Mouse (Mus musculus) liver, embryonic 11.5 days (tissue): ENCODE data around the gene Kirrel. TPM values are rescaled to one million over a fixed set of nuclear protein-coding genes. Genes with fewer than 3 reads are reported as not detected.
A peak's percentile ranks its signal among the peaks of the same experiment; 100 is the strongest.

Experiments used
- ATAC-seq: fragments of 200-750 bp; cut with Nextera tagmentation; replicated peaks from 2 replicates; pipeline ENCODE4 v1.8.0; 2017; ENCODE audit warnings: moderate number of reproducible peaks, mild to moderate bottlenecking, moderate TSS enrichment, moderate library complexity; ENCODE audit not compliant: low FRiP score
- DNase-seq: peaks from one replicate; pipeline ENCODE4 v3.0.0-alpha.2; 2017; ENCODE audit warnings: low spot score
- H3K27ac ChIP-seq: fragments of 300-500 bp; sonication (generic); 2 replicates; pipeline ENCODE4 v1.5.1; 2014; ENCODE audit warnings: mild to moderate bottlenecking, low read depth, low read length, control low read depth
- H3K27me3 ChIP-seq: fragments of 300-500 bp; sonication (generic); replicated peaks from 2 replicates; pipeline ENCODE4 v1.6.1; 2014; ENCODE audit warnings: low read length, mixed read lengths; ENCODE audit not compliant: control insufficient read depth, insufficient read depth
- H3K36me3 ChIP-seq: fragments of 300-500 bp; sonication (generic); 2 replicates; pipeline ENCODE4 v1.6.1; 2014; ENCODE audit warnings: mild to moderate bottlenecking, low read length, moderate library complexity, mixed read lengths; ENCODE audit not compliant: control insufficient read depth, insufficient read depth
- H3K4me1 ChIP-seq: fragments of 300-500 bp; sonication (generic); replicated peaks from 2 replicates; pipeline ENCODE4 v1.6.1; 2014; ENCODE audit warnings: low read length, mixed read lengths; ENCODE audit not compliant: control insufficient read depth, insufficient read depth
- H3K4me2 ChIP-seq: fragments of 300-500 bp; sonication (generic); 2 replicates; pipeline ENCODE4 v1.6.1; 2014; ENCODE audit warnings: mild to moderate bottlenecking, control low read depth, moderate library complexity
- H3K4me3 ChIP-seq: fragments of 300-500 bp; sonication (generic); 2 replicates; pipeline ENCODE4 v1.5.1; 2014; ENCODE audit warnings: low read depth, low read length, control low read depth
- H3K9ac ChIP-seq: fragments of 300-500 bp; sonication (generic); 2 replicates; pipeline ENCODE4 v1.6.1; 2014; ENCODE audit warnings: low read depth, low read length, control low read depth
- H3K9me3 ChIP-seq: fragments of 300-500 bp; sonication (generic); 2 replicates; pipeline ENCODE4 v1.6.1; 2016; ENCODE audit warnings: low read length, inconsistent platforms, mixed read lengths; ENCODE audit not compliant: control insufficient read depth
- WGBS: fragments of 180-500 bp; shearing (Covaris S2); extraction: QIAGEN DNeasy Blood & Tissue Kit; methylation state at CpG from one replicate; pipeline ENCODE4 v1.1.7; 2014; 5-methylcytosine and 5-hydroxymethylcytosine counted together
- polyA plus RNA-seq: library from polyadenylated mRNA; unstranded; fragments of >200 nt; fragmentation: Nextera tagmentation; extraction: Ambion mirVana; gene quantifications from 2 replicates; pipeline ENCODE4 v1.2.1, GENCODE M21; 2014

Gene Kirrel
- 3.6 and 4.1 TPM in 2 replicates for polyA plus RNA-seq

DNA sequence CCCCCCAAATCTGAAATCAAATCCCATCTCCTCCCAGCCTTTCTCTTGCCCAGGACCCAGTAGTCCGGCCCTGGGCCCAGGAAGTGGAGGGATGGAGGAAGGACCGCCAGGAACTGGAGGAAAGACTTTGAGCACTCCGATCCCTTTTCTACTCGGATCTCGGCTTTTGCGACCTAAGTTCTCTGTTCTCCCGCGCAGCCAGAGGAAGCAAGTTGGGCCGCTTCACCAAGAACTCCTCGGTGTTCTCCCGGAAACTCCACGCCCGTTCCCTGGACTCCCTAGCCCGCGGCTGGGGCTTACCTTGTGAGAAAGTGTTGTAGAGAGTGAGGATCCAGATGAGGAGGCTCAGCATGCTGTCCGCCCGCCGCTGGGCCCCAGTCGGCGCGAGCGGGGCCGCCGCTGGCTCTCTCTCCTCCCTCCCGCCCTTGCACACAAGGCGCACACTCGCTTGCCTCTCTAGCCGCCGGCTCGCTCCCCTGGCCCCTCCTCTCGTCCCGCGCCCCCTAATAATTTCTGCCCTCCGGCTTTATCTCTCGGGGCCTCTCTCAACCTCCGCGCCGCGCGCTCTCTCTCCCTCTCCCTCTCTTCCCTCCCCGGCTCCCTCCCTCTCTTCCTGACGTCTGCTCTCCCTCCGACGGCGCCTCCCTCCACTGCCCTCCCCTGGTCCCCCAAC, at the start of gene Kirrel:
Gene Kirrel (minus strand): TSS at position 652 of the 673 bp plus-strand sequence.
- WGBS: under 1% methylated on average over 45 of the region's 45 CpGs
- H3K4me1 ChIP-seq: peaks cover 20% of the 10 kb centered on the region
- H3K4me2 ChIP-seq: peak within 1 kb of the TSS; percentile 79
- H3K9me3 ChIP-seq: no peaks in the 10 kb centered on the region
- peak within 1 kb of the TSS; percentile 64 for H3K9ac ChIP-seq
- H3K27me3 ChIP-seq: peaks cover 32% of the 10 kb centered on the region
- peak; percentile 69 for ATAC-seq
- DNase-seq: peak; percentile 77
- peak within 1 kb of the TSS; percentile 60 for H3K4me3 ChIP-seq
- H3K36me3 ChIP-seq: no peaks in the 10 kb centered on the region
- peak within 1 kb of the TSS; percentile 41; the same call in 1 of the 2 replicates for H3K27ac ChIP-seq

DNA sequence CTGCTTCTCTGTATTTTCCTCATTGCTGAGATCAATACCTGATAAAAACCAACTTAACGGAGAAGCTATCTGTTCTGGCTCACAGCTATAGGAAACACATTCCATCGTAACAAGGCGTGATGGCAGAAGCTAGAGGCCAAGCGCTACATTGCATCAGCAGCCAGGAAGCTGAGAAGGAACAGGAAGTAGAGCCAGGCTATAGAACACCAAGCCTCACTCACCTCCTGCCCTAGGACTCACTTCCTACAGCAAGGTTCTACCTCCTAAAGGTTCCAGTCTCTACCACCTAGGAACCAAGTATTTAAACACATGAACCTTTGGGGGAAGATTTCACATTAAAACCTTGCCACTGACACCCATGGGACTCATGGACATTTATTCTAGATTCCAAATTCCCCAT, 49.1 kb upstream of the Kirrel start:
- Histone ChIP-seq H3K27me3 (no peaks in the 10 kb centered on the region), H3K36me3 (no peaks in the 10 kb centered on the region), H3K27ac (no peak overlapping the region), H3K4me1 (no peaks in the 10 kb centered on the region), H3K4me2 (no peak overlapping the region), H3K9ac (no peak overlapping the region), H3K9me3 (no peaks in the 10 kb centered on the region), H3K4me3 (no peak overlapping the region)
- DNase-seq: no peak
- WGBS: 52% methylated on average over 4 of the region's 4 CpGs
- ATAC-seq: no peak

DNA sequence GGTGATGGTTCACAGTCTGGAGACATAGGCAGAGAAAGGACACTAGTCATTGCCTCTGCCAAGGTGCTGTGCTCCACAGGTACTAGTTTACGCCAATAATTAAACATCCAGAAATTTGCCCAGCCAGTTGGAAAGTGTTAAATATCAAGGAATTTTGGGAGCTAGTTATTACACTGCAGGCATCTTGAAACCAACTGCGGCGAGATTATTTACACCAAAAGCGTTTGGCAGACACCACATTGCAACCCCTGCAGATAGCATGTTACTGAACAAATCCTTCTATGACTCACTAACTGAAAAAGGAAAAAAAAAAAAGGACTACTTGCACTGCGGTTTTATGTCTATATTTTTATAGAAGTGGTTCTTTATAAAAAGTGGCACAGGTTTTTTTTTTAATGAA, 47.8 kb upstream of the Kirrel start:
- no peak overlapping the region for H3K4me2 ChIP-seq
- ATAC-seq (no peak), DNase-seq (no peak)
- no peaks in the 10 kb centered on the region for H3K36me3 ChIP-seq
- whole genome bisulfite sequencing: 78% methylated on average over 5 of the region's 5 CpGs
- no peak overlapping the region for H3K27ac ChIP-seq
- no peaks in the 10 kb centered on the region for H3K27me3 ChIP-seq
- H3K9ac ChIP-seq: no peak overlapping the region
- H3K4me3 ChIP-seq: no peak overlapping the region
- no peaks in the 10 kb centered on the region for H3K4me1 ChIP-seq
- H3K9me3 ChIP-seq: no peaks in the 10 kb centered on the region

DNA sequence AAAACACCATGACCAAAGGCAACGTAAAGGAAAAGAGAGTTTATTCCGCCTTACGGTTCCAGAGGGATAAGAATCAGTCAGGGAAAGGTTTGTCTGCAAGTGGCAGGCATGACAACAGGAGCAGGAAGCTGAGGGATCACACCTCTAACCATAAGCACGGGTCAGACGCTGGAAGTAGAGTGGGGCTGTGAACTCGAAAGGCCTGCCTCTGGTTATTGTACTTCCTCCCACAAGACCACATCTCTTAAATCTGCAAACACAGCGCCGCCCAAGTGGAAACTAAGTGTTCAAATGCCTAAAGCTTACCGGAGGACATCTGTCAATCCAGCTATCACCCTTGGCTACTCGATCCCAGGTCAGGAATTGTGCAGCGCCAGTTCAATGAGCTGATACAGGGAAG, 40.6 kb upstream of the Kirrel start:
- H3K4me3 ChIP-seq: no peak overlapping the region
- no peaks in the 10 kb centered on the region for H3K36me3 ChIP-seq
- H3K9ac ChIP-seq: no peak overlapping the region
- 50% methylated on average over 11 of the region's 11 CpGs for WGBS
- H3K27ac ChIP-seq: no peak overlapping the region
- no peaks in the 10 kb centered on the region for H3K9me3 ChIP-seq
- no peaks in the 10 kb centered on the region for H3K4me1 ChIP-seq
- H3K27me3 ChIP-seq: no peaks in the 10 kb centered on the region
- DNase-seq: no peak
- ATAC-seq: no peak
- H3K4me2 ChIP-seq: no peak overlapping the region

DNA sequence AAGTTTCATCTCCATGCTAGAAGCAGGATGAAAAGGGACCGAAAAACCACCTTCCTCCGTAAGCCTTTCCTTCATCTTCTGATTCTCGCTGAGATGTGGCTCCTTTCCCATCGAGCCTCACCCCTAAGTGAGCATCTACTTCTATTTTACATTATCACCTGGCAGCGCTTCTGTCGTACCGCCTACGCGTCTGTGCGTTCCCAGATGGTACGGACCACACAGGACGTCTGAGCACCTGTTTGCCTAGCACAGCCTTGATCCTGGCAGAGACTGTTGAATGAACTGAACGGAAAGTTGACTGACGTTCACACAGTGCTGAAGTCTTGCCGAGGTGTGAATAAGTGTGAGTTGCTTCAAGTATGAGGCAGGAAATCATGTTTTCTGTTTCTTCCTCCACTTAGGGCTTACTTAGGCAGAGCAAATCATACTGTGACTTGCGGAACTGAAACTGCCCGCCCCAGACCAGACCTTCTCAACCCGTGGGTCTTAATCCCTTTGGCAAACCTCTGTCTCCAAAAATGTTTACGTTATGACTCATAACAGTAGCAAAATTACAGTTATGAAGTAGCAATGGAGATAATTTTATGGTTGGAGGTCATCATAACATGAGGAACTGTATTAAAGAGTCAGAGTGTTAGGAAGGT, 39.8 kb upstream of the Kirrel start:
- Histone ChIP-seq H3K27ac (no peak overlapping the region), H3K9me3 (no peaks in the 10 kb centered on the region), H3K4me3 (no peak overlapping the region), H3K4me2 (no peak overlapping the region), H3K9ac (no peak overlapping the region), H3K4me1 (no peaks in the 10 kb centered on the region), H3K27me3 (no peaks in the 10 kb centered on the region), H3K36me3 (no peaks in the 10 kb centered on the region)
- DNase-seq (no peak), ATAC-seq (no peak)
- WGBS: 85% methylated on average over 19 of the region's 19 CpGs

DNA sequence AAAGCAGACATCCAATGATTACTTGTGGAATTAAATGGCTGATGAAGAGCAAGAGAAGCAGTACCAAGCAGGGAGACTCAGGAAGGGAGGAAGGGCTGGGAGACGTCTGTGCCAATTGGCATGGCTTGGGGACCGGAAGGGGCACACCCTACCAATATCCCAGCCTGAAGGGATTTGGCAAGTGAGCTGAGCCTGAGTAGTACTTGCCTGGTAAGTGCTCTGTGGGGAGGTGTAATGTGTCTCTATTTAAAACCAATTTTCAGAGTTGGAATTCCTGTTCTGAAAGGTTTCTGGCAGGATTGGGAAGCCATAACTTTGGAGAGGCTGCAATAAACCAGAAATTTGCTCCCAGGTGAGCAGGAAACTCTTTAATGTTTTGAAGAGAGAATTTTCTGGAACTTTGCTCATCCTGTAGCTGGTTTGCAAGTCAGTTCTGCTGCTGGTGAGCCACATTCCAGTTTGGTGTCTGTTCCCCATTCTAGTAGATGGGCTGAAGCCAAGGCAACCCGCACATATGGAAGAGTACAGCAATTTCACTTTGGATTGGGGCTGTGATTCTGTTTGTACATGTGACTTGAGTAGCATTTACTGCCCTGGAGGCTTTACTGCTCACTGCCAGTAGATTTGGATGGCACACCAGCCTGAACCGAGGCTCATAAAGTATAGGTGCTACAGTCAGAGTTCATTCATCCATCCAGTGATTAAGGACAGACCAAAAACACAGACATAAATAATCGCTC, 32.0 kb upstream of the Kirrel start:
- H3K27ac ChIP-seq: no peak overlapping the region
- no peak overlapping the region for H3K9ac ChIP-seq
- no peaks in the 10 kb centered on the region for H3K9me3 ChIP-seq
- DNase-seq (no peak), ATAC-seq (no peak)
- H3K36me3 ChIP-seq: no peaks in the 10 kb centered on the region
- no peaks in the 10 kb centered on the region for H3K27me3 ChIP-seq
- no peak overlapping the region for H3K4me3 ChIP-seq
- H3K4me1 ChIP-seq: no peaks in the 10 kb centered on the region
- no peak overlapping the region for H3K4me2 ChIP-seq
- 86% methylated on average over 5 of the region's 5 CpGs for WGBS

DNA sequence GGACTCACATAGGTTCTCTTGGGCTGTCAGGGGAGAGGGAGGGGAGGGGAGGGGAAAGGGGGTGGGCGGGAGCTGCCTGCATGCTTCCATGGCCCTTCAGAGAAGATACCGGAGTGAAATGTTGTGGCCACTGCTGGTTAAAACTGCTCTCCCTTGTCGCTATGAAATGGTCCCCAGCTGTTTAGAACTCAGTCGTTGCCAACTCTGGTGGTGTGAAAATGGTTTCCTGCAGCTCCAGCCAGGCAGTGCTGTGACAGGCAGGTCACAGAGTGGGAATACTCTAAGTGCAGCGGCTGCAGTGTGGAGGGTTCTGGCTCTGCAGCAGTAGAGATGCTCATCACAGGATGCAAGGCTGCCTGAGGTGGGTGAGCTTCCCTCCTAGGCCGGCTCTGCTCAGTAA, 22.1 kb upstream of the Kirrel start:
- H3K9ac ChIP-seq: no peak overlapping the region
- no peak overlapping the region for H3K4me3 ChIP-seq
- no peak for ATAC-seq
- no peak overlapping the region for H3K27ac ChIP-seq
- DNase-seq: no peak
- no peaks in the 10 kb centered on the region for H3K36me3 ChIP-seq
- no peak overlapping the region for H3K4me2 ChIP-seq
- H3K9me3 ChIP-seq: no peaks in the 10 kb centered on the region
- WGBS: 41% methylated on average over 6 of the region's 6 CpGs
- H3K4me1 ChIP-seq: no peaks in the 10 kb centered on the region; the same call in 1 of the 2 replicates
- H3K27me3 ChIP-seq: no peaks in the 10 kb centered on the region

DNA sequence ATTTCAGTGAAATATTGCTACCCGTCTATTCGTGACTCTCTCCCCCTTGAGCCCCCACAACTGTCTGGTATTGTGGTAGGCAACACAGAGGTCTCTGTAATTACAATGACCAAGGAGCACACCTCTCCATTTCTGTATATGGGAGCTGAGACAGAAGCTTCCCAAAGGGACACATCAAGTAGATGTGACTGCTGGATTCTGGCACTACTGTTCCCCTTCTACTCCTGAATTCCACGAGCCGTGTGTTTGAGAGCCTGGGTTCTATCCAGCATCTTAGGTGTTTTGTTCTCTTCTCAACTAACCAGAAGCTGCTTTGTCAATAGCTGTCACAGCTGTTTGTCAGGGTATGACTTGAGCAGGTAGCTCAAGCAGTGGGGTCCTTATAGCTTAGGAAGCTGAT, 20.5 kb upstream of the Kirrel start:
- H3K4me1 ChIP-seq: no peaks in the 10 kb centered on the region; the same call in 1 of the 2 replicates
- H3K9me3 ChIP-seq: no peaks in the 10 kb centered on the region
- H3K27ac ChIP-seq: no peak overlapping the region
- no peaks in the 10 kb centered on the region for H3K27me3 ChIP-seq
- no peak overlapping the region for H3K9ac ChIP-seq
- no peak for DNase-seq
- no peak overlapping the region for H3K4me3 ChIP-seq
- H3K4me2 ChIP-seq: no peak overlapping the region
- no peak for ATAC-seq
- 86% methylated on average over 4 of the region's 4 CpGs for WGBS
- no peaks in the 10 kb centered on the region for H3K36me3 ChIP-seq
